Mouse (Mus musculus) G1E (cell line): Measurements from ENCODE around the gene Aph1a.

ENCODE experiments used
- CTCF ChIP-seq: IDR thresholded peaks from 2 replicates; pipeline ENCODE4 v1.5.1; 2012; ENCODE audit warnings: low read depth, low read length, inconsistent platforms, mixed read lengths
- GATA1 ChIP-seq: IDR thresholded peaks from 2 replicates; pipeline ENCODE4 v1.6.1; 2012; ENCODE audit warnings: borderline replicate concordance, low read length, inconsistent platforms, mixed read lengths
- TAL1 ChIP-seq: conservative IDR thresholded peaks from 2 replicates; pipeline ENCODE4 v1.6.1; 2012; ENCODE audit warnings: low read depth, low read length, inconsistent platforms, mixed read lengths

- TF ChIP-seq CTCF: no peak
- no peak for TF ChIP-seq GATA1
- no peak for TF ChIP-seq TAL1
Observed at GRCm38 (mm10) chr3:95855502-95856089, 38.2 kb upstream of the Aph1a start, which contains the start of gene Prpf3.
